Mouse (Mus musculus): ENCODE measurements around the gene Ciao2a. TPM values are rescaled to one million over a fixed set of nuclear protein-coding genes. Genes with fewer than 3 reads are reported as not detected.

Gene Ciao2a
- polyA plus RNA-seq, 1 experiment = 42.4 TPM

GRCm38 (mm10) chr9:66181126-66181825 is 54.9 kb downstream of the Ciao2a start:
- peak overlapping the region; percentile 55 for H3K4me2 ChIP-seq (ENCODE audit: low read depth)
- TF ChIP-seq MAX (IDR thresholded peaks at IDR 0.05; ENCODE audit: low read depth) (no peak), CEBPB (IDR thresholded peaks at IDR 0.05; ENCODE audit: insufficient read depth, poor library complexity, severe bottlenecking) (peak; percentile 27; the same call in 1 of the 2 replicates)
- peaks cover 3% of the 10 kb centered on the region for H3K36me3 ChIP-seq (ENCODE audit: control insufficient read depth, insufficient read depth)
- no peak overlapping the region for H3K4me3 ChIP-seq
- H3ac ChIP-seq (ENCODE audit: control insufficient read depth, insufficient read length) = no peak overlapping the region
- no peaks in the 10 kb centered on the region for H3K27me3 ChIP-seq (ENCODE audit: control insufficient read depth, insufficient read depth, insufficient read length)
- H3K79me2 ChIP-seq (ENCODE audit: control insufficient read depth, insufficient read depth) = peaks cover 52% of the 10 kb centered on the region

GRCm38 (mm10) chr9:66181826-66182678 is 55.6 kb downstream of the Ciao2a start:
- no peaks in the 10 kb centered on the region for H3K27me3 ChIP-seq (ENCODE audit: control insufficient read depth, insufficient read depth, insufficient read length)
- no peak overlapping the region for H3ac ChIP-seq (ENCODE audit: control insufficient read depth, insufficient read length)
- H3K79me2 ChIP-seq (ENCODE audit: control insufficient read depth, insufficient read depth) = peaks cover 54% of the 10 kb centered on the region
- no peak overlapping the region for H3K4me3 ChIP-seq
- peak overlapping the region; percentile 55 for H3K4me2 ChIP-seq (ENCODE audit: low read depth)
- H3K36me3 ChIP-seq (ENCODE audit: control insufficient read depth, insufficient read depth) = no peaks in the 10 kb centered on the region
- TF ChIP-seq POLR2A (IDR thresholded peaks at IDR 0.05; ENCODE audit: insufficient read length, low read depth) = no peak
- no peak for TF ChIP-seq MYOD1 (IDR thresholded peaks at IDR 0.05; ENCODE audit: control insufficient read depth in 1 of 3, insufficient read length in 2 of 3, low read depth in 2 of 3)
- TF ChIP-seq MYOG (IDR thresholded peaks at IDR 0.05; ENCODE audit: control insufficient read depth in 1 of 3, insufficient read depth in 1 of 3, insufficient read length in 2 of 3, low read depth in 2 of 3) = no peak
- TF ChIP-seq CEBPB (IDR thresholded peaks at IDR 0.05; ENCODE audit: insufficient read depth, poor library complexity, severe bottlenecking) = no peak
- no peak for TF ChIP-seq TCF3 (IDR thresholded peaks at IDR 0.05; ENCODE audit: insufficient read length, low read depth)
- TF ChIP-seq REST (IDR thresholded peaks at IDR 0.05; ENCODE audit: insufficient read depth, insufficient read length) = no peak
- TF ChIP-seq SRF (IDR thresholded peaks at IDR 0.05; ENCODE audit: control insufficient read depth, insufficient read length, low read depth) = no peak
- no peak for TF ChIP-seq USF1 (IDR thresholded peaks at IDR 0.05; ENCODE audit: low read depth)
- TF ChIP-seq E2F4 (IDR thresholded peaks at IDR 0.05; ENCODE audit: insufficient read depth) = no peak
- TF ChIP-seq POLR2AphosphoS2 (IDR thresholded peaks at IDR 0.05; ENCODE audit: insufficient read length, low read depth) = no peak
- TF ChIP-seq MAX (IDR thresholded peaks at IDR 0.05; ENCODE audit: low read depth) = no peak
- no peak for TF ChIP-seq TCF12 (IDR thresholded peaks at IDR 0.05; ENCODE audit: insufficient read depth, poor library complexity, severe bottlenecking)

DNA sequence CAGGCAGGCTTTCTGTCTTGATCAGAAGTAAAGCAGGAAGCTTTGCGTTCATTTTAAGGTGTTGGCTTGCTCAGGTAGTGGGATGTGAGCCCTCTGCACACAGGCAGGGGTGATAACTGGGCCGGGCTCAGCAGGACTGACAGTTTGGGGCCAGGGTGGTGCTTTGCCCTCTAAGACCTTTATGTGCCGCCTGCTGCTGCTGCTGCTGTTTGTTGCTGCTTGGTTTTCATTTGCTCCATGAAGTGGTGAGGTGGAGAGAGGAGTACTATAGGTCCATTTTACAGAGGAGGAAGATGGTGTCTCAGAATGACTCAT is 56.2 kb downstream of the Ciao2a start:
- H3K4me3 ChIP-seq = no peak overlapping the region
- no peaks in the 10 kb centered on the region for H3K36me3 ChIP-seq (ENCODE audit: control insufficient read depth, insufficient read depth)
- TF ChIP-seq E2F4 (IDR thresholded peaks at IDR 0.05; ENCODE audit: insufficient read depth) (no peak), MYOG (IDR thresholded peaks at IDR 0.05; ENCODE audit: control insufficient read depth in 1 of 3, insufficient read depth in 1 of 3, insufficient read length in 2 of 3, low read depth in 2 of 3) (no peak), SRF (IDR thresholded peaks at IDR 0.05; ENCODE audit: control insufficient read depth, insufficient read length, low read depth) (no peak), POLR2AphosphoS2 (IDR thresholded peaks at IDR 0.05; ENCODE audit: insufficient read length, low read depth) (no peak), TCF3 (IDR thresholded peaks at IDR 0.05; ENCODE audit: insufficient read length, low read depth) (no peak), TCF12 (IDR thresholded peaks at IDR 0.05; ENCODE audit: insufficient read depth, poor library complexity, severe bottlenecking) (no peak), CEBPB (IDR thresholded peaks at IDR 0.05; ENCODE audit: insufficient read depth, poor library complexity, severe bottlenecking) (no peak), POLR2A (IDR thresholded peaks at IDR 0.05; ENCODE audit: insufficient read length, low read depth) (no peak), MAX (IDR thresholded peaks at IDR 0.05; ENCODE audit: low read depth) (no peak), REST (IDR thresholded peaks at IDR 0.05; ENCODE audit: insufficient read depth, insufficient read length) (no peak), USF1 (IDR thresholded peaks at IDR 0.05; ENCODE audit: low read depth) (no peak), MYOD1 (IDR thresholded peaks at IDR 0.05; ENCODE audit: control insufficient read depth in 1 of 3, insufficient read length in 2 of 3, low read depth in 2 of 3) (no peak)
- H3K79me2 ChIP-seq (ENCODE audit: control insufficient read depth, insufficient read depth) = peaks cover 52% of the 10 kb centered on the region
- no peak overlapping the region for H3ac ChIP-seq (ENCODE audit: control insufficient read depth, insufficient read length)
- H3K27me3 ChIP-seq (ENCODE audit: control insufficient read depth, insufficient read depth, insufficient read length) = no peaks in the 10 kb centered on the region
- no peak overlapping the region for H3K4me2 ChIP-seq (ENCODE audit: low read depth)

DNA sequence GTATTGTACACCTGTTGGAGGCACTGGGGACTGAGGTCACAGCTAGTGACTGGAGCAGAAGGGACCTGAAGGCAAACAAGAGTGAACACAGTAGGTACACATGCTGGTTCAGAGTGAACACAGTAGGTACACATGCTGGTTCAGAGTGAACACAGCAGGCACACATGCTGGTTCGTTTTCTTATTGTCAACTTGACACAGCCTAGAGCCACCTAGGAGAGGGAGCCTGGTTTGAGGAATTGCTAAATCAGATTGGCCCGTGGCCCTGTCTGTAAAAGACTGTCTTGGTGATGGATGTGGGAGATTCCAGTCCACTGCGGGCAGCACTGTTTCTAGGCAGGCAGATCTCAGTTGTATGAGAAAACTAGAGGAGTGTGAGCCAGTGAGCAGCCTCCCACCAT is 56.6 kb downstream of the Ciao2a start:
- no peak overlapping the region for H3K4me3 ChIP-seq
- H3K27me3 ChIP-seq (ENCODE audit: control insufficient read depth, insufficient read depth, insufficient read length) = no peaks in the 10 kb centered on the region
- H3K36me3 ChIP-seq (ENCODE audit: control insufficient read depth, insufficient read depth) = no peaks in the 10 kb centered on the region
- H3ac ChIP-seq (ENCODE audit: control insufficient read depth, insufficient read length) = no peak overlapping the region
- H3K79me2 ChIP-seq (ENCODE audit: control insufficient read depth, insufficient read depth) = peaks cover 52% of the 10 kb centered on the region
- no peak overlapping the region for H3K4me2 ChIP-seq (ENCODE audit: low read depth)
- TF ChIP-seq USF1 (IDR thresholded peaks at IDR 0.05; ENCODE audit: low read depth) (no peak), TCF3 (IDR thresholded peaks at IDR 0.05; ENCODE audit: insufficient read length, low read depth) (no peak), E2F4 (IDR thresholded peaks at IDR 0.05; ENCODE audit: insufficient read depth) (no peak), REST (IDR thresholded peaks at IDR 0.05; ENCODE audit: insufficient read depth, insufficient read length) (no peak), MYOD1 (IDR thresholded peaks at IDR 0.05; ENCODE audit: control insufficient read depth in 1 of 3, insufficient read length in 2 of 3, low read depth in 2 of 3) (no peak), MYOG (IDR thresholded peaks at IDR 0.05; ENCODE audit: control insufficient read depth in 1 of 3, insufficient read depth in 1 of 3, insufficient read length in 2 of 3, low read depth in 2 of 3) (no peak), TCF12 (IDR thresholded peaks at IDR 0.05; ENCODE audit: insufficient read depth, poor library complexity, severe bottlenecking) (no peak), SRF (IDR thresholded peaks at IDR 0.05; ENCODE audit: control insufficient read depth, insufficient read length, low read depth) (no peak), MAX (IDR thresholded peaks at IDR 0.05; ENCODE audit: low read depth) (no peak), POLR2AphosphoS2 (IDR thresholded peaks at IDR 0.05; ENCODE audit: insufficient read length, low read depth) (no peak), CEBPB (IDR thresholded peaks at IDR 0.05; ENCODE audit: insufficient read depth, poor library complexity, severe bottlenecking) (no peak), POLR2A (IDR thresholded peaks at IDR 0.05; ENCODE audit: insufficient read length, low read depth) (no peak)

Measured in myocyte (in vitro differentiated cells).